Mouse (Mus musculus) lung, adult 2 months (tissue): Measurements from ENCODE around the gene Caml.
"Not testable (repeated sequence)": the region's sequence is repeated elsewhere in the genome, so short reads cannot be mapped to it uniquely, and the experiment has no call there.

Experiments used
- CTCF ChIP-seq: fragments of 200-500 bp; IDR thresholded peaks from 2 replicates; pipeline ENCODE4 v1.5.1; 2011; ENCODE audit warnings: mild to moderate bottlenecking, low read length, control low read depth; ENCODE audit not compliant: insufficient read depth
- POLR2A ChIP-seq: fragments of 200-500 bp; IDR thresholded peaks from 2 replicates; pipeline ENCODE4 v1.6.1; 2011; ENCODE audit warnings: low read depth, mild to moderate bottlenecking, control low read depth, low read length, borderline replicate concordance; ENCODE audit errors: extremely low read depth

- not testable (repeated sequence) for TF ChIP-seq CTCF, POLR2A
These were observed 603 bp upstream of the Caml start for GRCm38 (mm10) chr13:55622156-55622648.
